Mouse (Mus musculus) G1E (cell line): ENCODE measurements around the gene Xntrpc. TPM values are rescaled to one million over a fixed set of nuclear protein-coding genes. Genes with fewer than 3 reads are reported as not detected.

Experiments
- ATAC-seq: 2 replicates; pipeline ENCODE4 v1.8.0; 2016; ENCODE audit warnings: mild to moderate bottlenecking; ENCODE audit not compliant: insufficient number of reproducible peaks, poor library complexity, low FRiP score, severe bottlenecking; ENCODE audit errors: extremely low read depth
- DNase-seq: peaks from one replicate; pipeline ENCODE4 v3.0.0; 2012; ENCODE audit warnings: low spot score
- H3K27me3 ChIP-seq: 2 replicates; pipeline ENCODE4 v1.6.1; 2012; ENCODE audit warnings: mild to moderate bottlenecking, low read length, inconsistent platforms; ENCODE audit not compliant: insufficient read depth
- H3K36me3 ChIP-seq: replicated peaks from 2 replicates; pipeline ENCODE3; 2012; ENCODE audit warnings: mild to moderate bottlenecking, inconsistent platforms
- H3K4me1 ChIP-seq: 2 replicates; pipeline ENCODE4 v1.6.1; 2012; ENCODE audit warnings: low read depth, low read length, inconsistent platforms, mixed read lengths; ENCODE audit not compliant: insufficient read depth
- H3K4me3 ChIP-seq: 2 replicates; pipeline ENCODE4 v1.5.1; 2012; ENCODE audit warnings: low read depth, mild to moderate bottlenecking, inconsistent platforms, low read length, moderate library complexity, mixed read lengths
- H3K9me3 ChIP-seq: replicated peaks from 2 replicates; pipeline ENCODE4 v1.6.1; 2012; ENCODE audit warnings: inconsistent platforms
- CTCF ChIP-seq: IDR thresholded peaks from 2 replicates; pipeline ENCODE4 v1.5.1; 2012; ENCODE audit warnings: low read depth, low read length, inconsistent platforms, mixed read lengths
- GATA1 ChIP-seq: IDR thresholded peaks from 2 replicates; pipeline ENCODE4 v1.6.1; 2012; ENCODE audit warnings: borderline replicate concordance, low read length, inconsistent platforms, mixed read lengths
- GATA2 ChIP-seq: IDR thresholded peaks from 2 replicates; pipeline ENCODE4 v1.6.1; 2012; ENCODE audit warnings: low read depth, low read length, inconsistent platforms, borderline replicate concordance
- POLR2AphosphoS5 ChIP-seq: IDR thresholded peaks from 2 replicates; pipeline ENCODE4 v1.6.1; 2012; ENCODE audit warnings: low read depth, low read length, inconsistent platforms; ENCODE audit not compliant: insufficient replicate concordance
- TAL1 ChIP-seq: conservative IDR thresholded peaks from 2 replicates; pipeline ENCODE4 v1.6.1; 2012; ENCODE audit warnings: low read depth, low read length, inconsistent platforms, mixed read lengths
- polyA plus RNA-seq: library from polyadenylated mRNA; stranded (reverse); fragments of >175 nt; gene quantifications from 2 replicates; pipeline ENCODE4 v1.2.3, GENCODE M21; 2012
- total RNA-seq, 2 experiments: library from RNA; stranded (forward) in 1 of 2; stranded (reverse) in 1 of 2; fragments of 200-1000 nt in 1 of 2; fragments of >200 nt in 1 of 2; fragmentation: Nextera tagmentation in 1 of 2; gene quantifications; 2 replicates each; pipeline ENCODE4 v1.2.3; 2014 to 2017

Gene Xntrpc
- total and polyA plus RNA-seq, 3 experiments, result 0.21 to 1.4 (median 0.44) TPM

- no peaks in the 10 kb centered on the region for H3K9me3 ChIP-seq
- H3K36me3 ChIP-seq, result no peaks in the 10 kb centered on the region
- peaks cover 71% of the 10 kb centered on the region for H3K27me3 ChIP-seq
- TF ChIP-seq CTCF, result no peak
- no peak for TF ChIP-seq GATA1
- TF ChIP-seq TAL1, result no peak
- TF ChIP-seq GATA2, result no peak
- no peak for TF ChIP-seq POLR2AphosphoS5
- no peak for DNase-seq
- no peak overlapping the region for H3K4me3 ChIP-seq
- no peak for ATAC-seq
- peaks cover 23% of the 10 kb centered on the region for H3K4me1 ChIP-seq
Measured at GRCm38 (mm10) chr7:102100868-102101267, 35.4 kb downstream of the Xntrpc start.

GRCm38 (mm10) chr7:102101487-102101886, 36.0 kb downstream of the Xntrpc start, which contains the start of gene Art1:
Art1 (plus strand) TSS chr7:102101743.
- Histone ChIP-seq H3K27me3 (peaks cover 73% of the 10 kb centered on the region), H3K4me3 (no peak within 1 kb of the TSS), H3K36me3 (no peaks in the 10 kb centered on the region), H3K4me1 (peaks cover 23% of the 10 kb centered on the region), H3K9me3 (no peaks in the 10 kb centered on the region)
- DNase-seq, result no peak
- TF ChIP-seq GATA2 (no peak), CTCF (no peak), POLR2AphosphoS5 (no peak), TAL1 (no peak), GATA1 (no peak)
- no peak for ATAC-seq

GRCm38 (mm10) chr7:102102241-102102640, 36.7 kb downstream of the Xntrpc start:
- ATAC-seq (no peak), DNase-seq (no peak)
- no peaks in the 10 kb centered on the region for H3K36me3 ChIP-seq
- peaks cover 23% of the 10 kb centered on the region for H3K4me1 ChIP-seq
- H3K4me3 ChIP-seq, result no peak overlapping the region
- no peaks in the 10 kb centered on the region for H3K9me3 ChIP-seq
- TF ChIP-seq GATA2 (no peak), POLR2AphosphoS5 (no peak), CTCF (no peak), GATA1 (no peak), TAL1 (no peak)
- peaks cover 73% of the 10 kb centered on the region for H3K27me3 ChIP-seq

GRCm38 (mm10) chr7:102102696-102103095, 37.2 kb downstream of the Xntrpc start:
- no peak for DNase-seq
- TF ChIP-seq GATA1 (no peak), TAL1 (no peak), GATA2 (no peak), CTCF (no peak), POLR2AphosphoS5 (no peak)
- H3K4me1 ChIP-seq, result peaks cover 23% of the 10 kb centered on the region
- H3K9me3 ChIP-seq, result no peaks in the 10 kb centered on the region
- no peak for ATAC-seq
- H3K4me3 ChIP-seq, result no peak overlapping the region
- no peaks in the 10 kb centered on the region for H3K36me3 ChIP-seq
- peaks cover 70% of the 10 kb centered on the region for H3K27me3 ChIP-seq

- Histone ChIP-seq H3K9me3 (no peaks in the 10 kb centered on the region), H3K4me1 (peaks cover 23% of the 10 kb centered on the region), H3K36me3 (no peaks in the 10 kb centered on the region), H3K4me3 (no peak overlapping the region), H3K27me3 (peaks cover 70% of the 10 kb centered on the region)
- ATAC-seq (no peak), DNase-seq (no peak)
- TF ChIP-seq CTCF (no peak), GATA1 (no peak), GATA2 (no peak), TAL1 (no peak)
Measured at GRCm38 (mm10) chr7:102103555-102103954, 38.0 kb downstream of the Xntrpc start.

GRCm38 (mm10) chr7:102104126-102104525, 38.6 kb downstream of the Xntrpc start:
- no peak overlapping the region for H3K4me3 ChIP-seq
- H3K4me1 ChIP-seq, result peaks cover 23% of the 10 kb centered on the region
- no peaks in the 10 kb centered on the region for H3K9me3 ChIP-seq
- no peak for TF ChIP-seq GATA1
- TF ChIP-seq POLR2AphosphoS5, result no peak
- no peak for TF ChIP-seq CTCF
- no peak for TF ChIP-seq TAL1
- TF ChIP-seq GATA2, result no peak
- ATAC-seq (no peak), DNase-seq (no peak)
- peaks cover 69% of the 10 kb centered on the region for H3K27me3 ChIP-seq
- H3K36me3 ChIP-seq, result no peaks in the 10 kb centered on the region

GRCm38 (mm10) chr7:102106700-102107141, 41.2 kb downstream of the Xntrpc start:
- TF ChIP-seq GATA1, result no peak
- TF ChIP-seq POLR2AphosphoS5, result no peak
- no peak for TF ChIP-seq CTCF
- TF ChIP-seq TAL1, result no peak
- TF ChIP-seq GATA2, result no peak
- no peak for ATAC-seq
- Histone ChIP-seq H3K27me3 (peaks cover 69% of the 10 kb centered on the region), H3K4me3 (no peak overlapping the region), H3K4me1 (peaks cover 15% of the 10 kb centered on the region), H3K9me3 (no peaks in the 10 kb centered on the region), H3K36me3 (no peaks in the 10 kb centered on the region)
- no peak for DNase-seq
